Mouse (Mus musculus) brain, embryonic 14.5 days (tissue): ENCODE data around the gene Rad51c.

Experiments used
- CTCF ChIP-seq: fragments of 200-500 bp; IDR thresholded peaks from 2 replicates; pipeline ENCODE4 v1.5.1; 2012; ENCODE audit warnings: inconsistent platforms, mild to moderate bottlenecking, moderate library complexity, borderline replicate concordance; ENCODE audit not compliant: insufficient read depth, insufficient read length; ENCODE audit errors: extremely low read depth
- POLR2A ChIP-seq: fragments of 200-500 bp; IDR thresholded peaks from 2 replicates; pipeline ENCODE4 v1.6.1; 2012; ENCODE audit warnings: mild to moderate bottlenecking, inconsistent platforms, borderline replicate concordance; ENCODE audit not compliant: poor library complexity, insufficient read depth, insufficient read length, severe bottlenecking; ENCODE audit errors: extremely low read depth

GRCm38 (mm10) chr11:87354861-87355260 lies 49.9 kb downstream of the Rad51c start:
- TF ChIP-seq CTCF: no peak
- TF ChIP-seq POLR2A: no peak
